Mouse (Mus musculus) c-Kit-positive CD71-positive TER-119-positive erythroid progenitor cells, embryonic 14.5 days (primary cell): ENCODE results near the gene Sap25.
"Not testable (repeated sequence)": the region's sequence is repeated elsewhere in the genome, so short reads cannot be mapped to it uniquely, and the experiment has no call there.

Experiments used
- DNase-seq: peaks from one replicate; pipeline ENCODE4 v3.0.0-alpha.2; 2013; ENCODE audit warnings: low spot score

Sap25 gene

DNA sequence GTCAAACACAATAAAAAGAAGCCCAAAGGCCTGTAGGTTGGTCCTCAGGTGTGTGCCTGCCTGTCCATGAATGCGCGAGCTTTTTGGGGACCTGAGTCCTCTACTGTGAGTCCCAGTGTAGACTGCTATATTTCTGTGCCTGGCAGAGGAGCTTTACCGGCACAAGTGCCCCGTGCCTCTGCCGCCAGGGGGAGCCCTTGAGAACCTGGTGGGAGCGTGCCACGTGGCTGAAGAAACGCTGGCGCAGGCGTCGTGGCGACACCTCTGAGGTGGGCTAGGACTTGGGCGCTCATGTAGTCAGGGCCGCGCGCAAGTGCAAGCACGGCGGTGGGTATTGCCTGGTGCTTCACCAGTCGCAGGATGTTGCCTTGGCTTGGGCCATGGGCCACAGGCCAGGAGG, at the start of gene Sap25:
TSS of gene Sap25 (plus strand) at position 281 of the 400 bp plus-strand sequence.
- no peak for DNase-seq

DNA sequence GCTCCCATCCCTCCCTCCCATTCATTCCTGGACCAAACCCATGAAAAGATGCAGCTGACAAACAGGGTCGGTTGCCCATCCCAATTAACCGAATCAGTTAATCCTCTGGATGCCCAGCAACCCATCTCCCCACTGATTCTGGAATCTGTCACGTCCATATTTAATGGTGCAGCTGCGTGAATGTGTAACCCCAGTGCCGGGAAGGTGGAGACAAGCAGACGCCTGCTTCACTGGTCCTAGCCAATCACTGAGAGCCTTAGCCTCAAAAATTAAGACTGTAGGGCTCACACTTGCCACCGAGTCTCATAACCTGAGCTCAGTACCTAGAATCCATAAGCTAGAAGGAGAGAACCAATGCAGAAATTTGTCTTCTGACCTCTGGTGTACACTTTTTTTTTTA, 45.2 kb upstream of the Sap25 start:
- no peak for DNase-seq

DNA sequence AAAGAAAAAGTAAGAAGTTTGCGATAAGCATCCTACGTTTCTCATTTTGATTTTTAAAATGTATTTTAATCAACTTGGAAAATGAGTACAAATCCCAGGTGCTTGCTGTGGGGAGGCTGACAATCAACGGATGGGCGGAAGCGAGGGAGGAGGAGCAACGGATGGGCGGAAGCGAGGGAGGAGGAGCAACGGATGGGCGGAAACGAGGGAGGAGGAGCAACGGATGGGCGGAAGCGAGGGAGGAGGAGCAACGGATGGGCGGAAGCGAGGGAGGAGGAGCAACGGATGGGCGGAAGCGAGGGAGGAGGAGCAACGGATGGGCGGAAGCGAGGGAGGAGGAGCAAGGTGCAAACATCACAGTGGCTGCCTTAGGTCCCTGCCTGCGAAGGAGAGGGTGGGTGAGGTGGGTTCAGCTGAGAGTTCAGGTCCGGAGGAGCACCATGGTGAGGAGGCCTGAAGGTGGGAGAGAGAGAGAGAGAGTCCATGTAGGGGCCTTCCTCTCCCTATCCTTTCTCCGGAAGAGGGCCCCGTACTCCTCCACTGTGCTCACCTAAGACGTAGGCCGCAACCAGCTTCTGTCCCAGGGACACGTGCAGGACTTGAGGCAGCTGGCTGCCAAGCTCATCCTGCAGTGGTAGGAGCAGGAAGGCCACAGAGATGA, 44.4 kb upstream of the Sap25 start:
- DNase-seq, result no peak

DNA sequence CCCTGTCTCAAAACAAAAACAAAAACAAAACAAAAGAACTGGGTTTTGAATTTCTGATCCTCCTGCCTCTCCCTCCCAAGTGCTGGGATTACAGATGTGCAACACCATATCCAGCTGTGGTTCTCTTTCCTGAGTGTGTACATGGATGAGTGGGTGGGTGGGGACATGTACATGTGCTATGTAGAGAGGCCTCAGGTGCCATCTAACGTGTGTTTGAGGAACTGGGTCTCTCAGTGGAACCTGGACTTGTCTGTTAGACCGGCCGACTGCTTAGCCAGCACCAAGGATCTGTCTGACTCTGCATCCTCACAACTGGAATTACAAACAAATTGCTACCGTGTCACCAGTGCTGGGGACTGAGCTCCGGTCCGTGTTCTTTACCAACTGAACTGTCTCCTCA, 43.5 kb upstream of the Sap25 start:
- no peak for DNase-seq

DNA sequence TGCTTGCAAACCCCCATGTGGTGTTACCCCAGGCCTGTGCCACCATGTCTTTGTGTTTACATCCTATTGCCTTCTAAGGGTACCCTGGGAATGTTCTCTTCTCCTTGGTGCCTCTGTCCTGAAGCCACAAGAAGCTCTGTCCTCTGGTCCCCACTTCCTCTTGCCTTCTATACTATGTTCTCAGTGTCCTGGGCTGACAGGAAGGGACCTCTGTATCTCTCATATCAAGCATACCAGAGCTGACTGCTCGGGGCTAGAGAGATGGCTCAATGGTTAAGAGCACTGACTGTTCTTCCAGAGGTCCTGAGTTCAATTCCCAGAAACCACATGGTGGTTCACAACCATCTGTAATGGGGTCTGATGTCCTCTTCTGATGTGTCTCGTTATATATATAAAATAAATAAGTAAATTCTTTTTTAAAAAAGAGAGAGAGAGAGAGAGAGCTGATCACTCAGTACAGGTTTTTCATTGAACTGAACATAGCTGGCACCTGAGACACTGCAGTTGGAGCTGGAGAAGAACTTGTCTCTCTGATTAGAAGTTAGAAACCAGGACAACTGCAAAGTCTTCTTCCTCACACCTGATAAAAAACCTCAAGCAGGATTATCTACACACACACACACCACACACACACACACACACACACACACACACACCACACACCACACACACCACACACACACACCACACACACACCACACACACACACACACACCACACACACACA, 42.9 kb upstream of the Sap25 start:
- DNase-seq, result no peak

DNA sequence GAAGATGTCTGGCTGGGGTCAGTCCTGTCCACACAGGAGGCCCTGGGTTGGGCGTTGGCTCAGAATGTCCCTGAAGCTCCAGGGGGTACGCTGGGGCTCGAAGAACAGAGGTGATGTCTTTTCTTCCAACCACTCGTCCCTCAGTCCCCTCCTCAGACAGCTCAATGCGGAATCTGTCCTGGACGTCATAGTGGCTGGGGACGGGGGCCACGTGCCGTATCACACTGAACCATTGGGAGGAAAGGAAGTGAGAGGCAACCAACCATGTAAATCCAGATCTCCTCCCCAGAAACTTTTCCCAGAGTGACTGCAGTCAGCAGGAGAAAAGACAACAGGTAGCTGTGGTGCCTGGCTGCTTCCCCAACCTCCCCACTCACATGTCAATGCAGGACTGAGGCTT, 41.5 kb upstream of the Sap25 start:
- no peak for DNase-seq

DNA sequence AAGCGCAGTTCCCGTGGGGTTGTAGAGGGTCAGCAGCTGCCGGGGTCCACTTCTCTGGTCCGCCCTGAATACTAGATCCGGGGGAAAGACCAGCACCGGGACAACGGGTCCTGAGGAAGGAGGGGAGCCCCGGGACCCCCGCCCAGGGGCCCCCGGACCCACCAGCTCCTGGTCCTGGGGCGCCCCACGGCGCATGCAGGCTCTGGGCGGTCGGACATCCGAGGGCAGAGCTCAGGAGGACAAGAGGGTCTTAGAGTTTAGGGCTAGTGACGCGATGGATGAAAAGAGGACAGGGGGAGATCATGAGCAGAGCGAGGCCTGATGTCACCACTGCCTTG, 40.9 kb upstream of the Sap25 start:
- no peak for DNase-seq

DNA sequence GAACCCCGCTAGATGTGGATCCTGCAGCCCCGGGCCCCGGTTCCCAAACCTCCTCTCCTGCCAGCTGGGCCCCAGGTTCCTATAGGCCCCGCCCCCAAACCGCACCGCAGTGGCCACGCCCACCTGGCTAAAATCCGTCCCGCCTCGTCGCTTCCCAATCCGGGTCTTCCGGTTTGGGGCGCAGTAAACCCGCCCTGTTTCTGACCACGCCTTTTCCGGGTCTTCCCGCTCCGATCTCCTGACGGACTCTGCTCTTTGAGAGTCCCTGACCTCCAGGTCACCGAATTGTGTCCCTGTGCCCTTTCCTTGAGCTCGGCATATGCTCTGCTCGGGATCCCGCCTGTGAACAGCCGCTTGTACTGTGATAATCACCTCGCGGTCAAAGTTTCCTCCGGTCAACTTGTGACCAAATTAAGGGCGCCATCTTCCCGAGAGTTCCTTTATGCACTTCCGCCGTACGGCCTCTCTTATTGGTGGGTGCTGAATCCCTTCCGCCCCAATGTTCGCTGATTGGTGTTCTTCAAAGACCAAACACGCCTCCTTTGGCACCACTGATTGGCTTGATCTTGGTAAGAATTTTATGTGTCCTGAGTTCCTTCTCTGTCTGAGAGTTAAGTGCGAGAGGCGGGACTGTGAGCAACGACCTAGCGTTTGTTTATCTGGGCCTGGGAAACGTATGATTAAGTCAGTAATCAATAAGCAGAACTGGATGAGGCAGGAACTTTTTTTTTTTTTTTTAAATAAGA, 40.3 kb upstream of the Sap25 start, which contains the start of gene Mospd3:
TSS of gene Mospd3 (minus strand) at position 440 of the 746 bp plus-strand sequence.
- peak; percentile 98 for DNase-seq

DNA sequence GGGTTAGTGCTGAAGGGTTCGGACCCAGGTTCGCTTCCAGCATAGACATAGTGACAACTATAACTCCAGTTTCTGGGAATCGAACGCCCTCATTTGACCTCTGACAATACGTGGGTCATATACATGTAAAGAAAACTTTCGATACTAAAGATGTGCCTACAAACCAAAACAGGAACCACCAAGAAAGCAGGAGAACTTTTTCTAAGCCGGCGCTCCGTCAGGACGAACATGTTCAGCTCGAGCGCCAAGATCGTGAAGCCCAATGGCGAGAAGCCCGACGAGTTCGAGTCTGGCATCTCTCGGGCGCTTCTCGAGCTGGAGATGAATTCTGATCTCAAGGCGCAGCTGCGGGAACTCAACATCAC, 39.8 kb upstream of the Sap25 start:
- DNase-seq, result no peak

DNA sequence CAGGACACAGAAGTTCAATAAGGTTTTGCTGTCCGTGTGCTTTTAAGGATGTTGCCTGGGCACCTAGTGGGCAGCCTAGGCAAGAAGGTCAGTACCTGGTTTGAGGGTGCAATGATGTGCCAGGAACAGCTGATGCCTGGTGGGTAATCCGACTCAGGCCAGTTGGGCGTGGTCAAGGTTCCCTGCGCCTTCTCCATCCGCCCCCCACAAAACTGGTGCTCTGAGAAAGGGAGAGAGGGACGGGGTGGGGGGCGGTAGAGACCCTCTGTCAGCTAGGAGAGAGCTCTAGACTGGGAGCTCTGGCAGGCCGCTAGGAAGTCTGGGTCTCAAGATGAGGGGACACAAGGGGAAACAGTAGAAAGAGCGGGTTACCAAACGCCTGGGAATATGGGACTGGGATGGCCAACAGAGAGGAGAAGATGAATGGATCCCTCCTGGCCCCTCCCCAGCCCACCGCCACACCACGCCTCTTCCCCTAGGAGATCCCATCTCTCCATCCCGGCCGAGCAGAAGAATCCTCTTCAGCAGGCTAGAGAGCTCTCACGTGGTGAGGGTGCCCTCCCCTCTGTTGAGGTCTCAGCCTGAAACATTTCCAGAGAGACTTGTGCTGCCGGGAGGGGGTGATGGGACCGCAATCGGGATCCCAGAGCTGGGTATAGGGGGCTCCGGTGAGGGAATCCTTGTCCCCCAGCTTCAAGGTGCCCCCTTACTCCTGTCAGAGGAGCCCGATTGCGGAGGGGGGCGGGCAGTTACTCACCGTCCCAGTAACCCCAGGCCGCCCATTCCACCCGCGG, 33.1 kb upstream of the Sap25 start:
- DNase-seq, result no peak

DNA sequence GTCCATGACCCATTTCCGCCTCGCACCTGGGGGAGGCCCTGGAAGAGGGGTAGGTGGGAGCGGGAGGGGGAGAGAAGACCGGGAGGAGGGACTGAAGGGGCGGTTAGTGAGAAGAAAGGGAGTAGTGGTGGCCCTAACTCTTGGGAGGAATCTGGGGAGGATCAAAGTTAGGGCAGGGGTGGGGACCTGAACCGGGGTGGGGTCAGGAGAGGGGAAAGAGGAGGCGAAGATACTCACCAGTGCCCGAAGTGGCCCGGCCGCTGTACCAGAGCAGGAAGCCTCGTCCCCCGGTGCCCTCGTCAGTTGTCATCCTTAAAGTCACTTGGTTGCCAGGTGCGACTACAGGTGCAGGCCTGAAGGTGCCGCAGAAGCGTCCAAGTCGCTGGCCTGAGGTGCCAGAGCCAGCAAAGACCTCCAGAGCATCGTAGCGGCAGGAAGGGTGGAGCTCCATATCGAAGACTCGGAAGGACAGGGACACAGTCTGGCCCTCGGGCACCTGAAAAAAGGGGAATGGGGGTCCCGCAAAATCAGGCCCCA, 32.4 kb upstream of the Sap25 start:
- no peak for DNase-seq

DNA sequence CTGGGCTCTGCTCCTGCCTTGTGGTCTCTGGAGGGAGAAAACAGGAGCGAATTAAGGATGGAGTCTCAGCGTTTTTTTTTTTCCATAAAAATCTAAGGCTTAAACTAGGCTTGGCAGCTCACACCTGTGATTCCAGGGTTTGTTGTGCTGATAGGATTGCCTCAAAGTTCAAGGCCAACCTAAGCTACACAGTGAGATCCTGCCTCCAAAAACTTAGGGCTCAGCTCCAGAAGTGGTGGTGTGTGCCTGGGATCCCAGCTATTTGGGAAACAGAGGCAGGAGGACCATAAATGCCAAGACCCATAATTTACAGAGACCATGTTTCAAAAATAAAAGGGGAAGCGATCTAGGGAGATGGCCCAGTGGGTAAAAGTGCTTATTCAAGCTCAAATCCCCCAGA, 31.8 kb upstream of the Sap25 start:
- DNase-seq, result no peak

DNA sequence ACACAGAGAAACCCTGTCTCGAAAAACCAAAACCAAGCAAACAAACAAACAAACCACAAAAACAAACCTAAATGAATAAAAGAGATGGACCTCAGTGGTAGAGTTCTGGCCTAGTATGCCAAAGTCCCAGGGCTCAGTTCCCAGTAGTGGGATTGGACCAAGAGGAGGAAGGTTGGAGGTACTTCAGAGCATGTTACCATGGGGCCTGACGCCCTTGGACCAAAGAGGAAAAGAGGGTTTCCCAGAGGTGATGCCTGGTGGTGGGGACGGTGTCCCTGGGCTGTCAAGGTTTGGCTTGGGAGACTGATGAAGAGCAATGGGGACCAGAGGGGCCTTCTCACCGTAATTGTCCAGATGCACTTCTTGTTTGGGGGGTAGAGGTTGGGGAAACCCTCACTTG, 31.1 kb upstream of the Sap25 start:
- DNase-seq, result no peak

DNA sequence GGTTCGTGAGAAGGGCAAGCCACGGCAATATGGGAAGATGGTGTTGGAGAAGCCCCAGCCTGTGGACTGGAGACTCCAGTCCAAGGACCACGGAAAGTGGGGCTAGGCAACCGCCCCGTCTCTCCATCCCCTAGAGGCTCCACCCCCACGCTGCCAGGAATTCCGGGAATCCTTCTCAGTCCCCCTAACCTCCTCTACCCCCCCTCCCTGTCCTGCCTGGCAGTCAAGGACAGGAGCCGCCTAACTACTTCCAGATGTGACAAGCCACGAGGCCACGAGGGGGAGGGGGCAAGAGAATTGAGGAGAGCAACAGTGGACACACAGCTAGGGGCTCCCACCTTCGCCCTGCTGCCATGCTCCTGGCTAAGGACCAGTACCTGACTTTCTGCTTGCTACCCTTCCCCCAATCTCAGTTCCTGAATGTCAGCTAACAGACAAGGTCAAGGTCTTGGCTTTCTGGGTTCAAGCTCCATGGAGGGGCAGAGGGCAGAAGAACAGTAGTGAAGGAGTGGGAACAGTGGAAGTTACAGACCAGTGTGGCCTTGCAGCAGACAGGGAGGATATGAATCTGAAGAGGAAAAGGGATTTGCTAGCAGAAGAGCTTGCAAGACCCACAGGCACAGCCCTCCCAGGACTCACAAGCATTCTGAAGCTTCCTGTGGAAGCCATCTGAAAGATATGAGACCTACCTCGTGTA, 30.4 kb upstream of the Sap25 start:
- DNase-seq, result no peak

DNA sequence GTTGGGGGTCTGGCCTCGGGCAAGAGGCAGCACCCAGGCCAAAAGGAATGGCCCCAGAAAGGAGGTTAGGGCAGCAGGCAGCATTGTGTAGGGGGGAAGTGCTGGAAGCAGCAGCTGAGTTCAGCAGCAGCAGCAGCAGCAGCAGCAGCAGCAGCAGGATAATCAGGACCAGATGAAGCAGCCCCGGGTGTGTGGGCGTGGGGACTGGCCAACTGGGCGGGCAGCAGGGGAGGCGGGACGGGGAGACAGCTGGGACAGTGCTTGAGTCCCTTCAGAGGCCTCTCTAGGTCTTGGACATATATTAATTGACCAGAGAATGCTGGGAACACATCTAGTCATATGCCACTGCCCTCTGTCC, 29.9 kb upstream of the Sap25 start:
- DNase-seq, result no peak

DNA sequence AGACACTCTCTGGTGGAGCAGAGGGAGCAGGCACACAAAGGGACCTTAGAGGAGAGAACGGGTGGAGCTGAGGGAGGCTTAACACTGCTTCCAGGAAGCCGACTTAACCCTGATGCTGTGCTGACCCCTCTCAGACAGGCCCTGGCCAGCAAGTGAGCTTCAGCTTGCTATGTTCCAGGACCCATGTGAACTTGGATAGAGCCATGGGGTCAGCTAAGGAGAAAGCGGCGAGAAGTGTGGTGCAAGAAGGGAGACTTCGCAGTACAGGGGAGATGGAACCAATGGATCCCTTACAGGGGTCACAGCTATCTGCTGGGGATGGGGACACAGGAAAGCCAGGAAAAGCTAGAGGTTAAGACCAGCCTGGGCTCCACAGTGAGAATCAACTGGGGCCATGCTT, 28.1 kb upstream of the Sap25 start:
- DNase-seq, result no peak

DNA sequence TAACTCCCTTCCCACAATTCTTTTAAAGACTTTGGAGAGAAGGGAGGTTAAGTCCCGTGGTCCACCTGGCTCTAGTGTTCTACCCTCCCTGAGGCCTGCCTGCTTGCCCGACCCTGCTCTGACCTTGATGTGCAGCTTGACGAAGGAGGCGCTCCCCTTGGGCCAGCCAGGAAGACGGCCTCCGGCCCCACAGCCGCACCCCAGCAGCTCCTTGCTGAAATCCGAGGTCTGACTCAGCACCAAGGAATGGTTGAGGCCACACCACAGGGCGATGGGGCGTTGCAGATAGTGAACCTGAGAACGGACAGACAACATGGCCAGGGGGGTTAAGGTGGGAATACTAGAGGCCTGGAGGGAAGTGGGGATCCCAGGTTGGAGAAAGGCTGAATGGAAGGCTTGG, 27.6 kb upstream of the Sap25 start, which contains the start of gene Pcolce:
TSS of gene Pcolce (minus strand) at position 235 of the 400 bp plus-strand sequence.
- no peak for DNase-seq

DNA sequence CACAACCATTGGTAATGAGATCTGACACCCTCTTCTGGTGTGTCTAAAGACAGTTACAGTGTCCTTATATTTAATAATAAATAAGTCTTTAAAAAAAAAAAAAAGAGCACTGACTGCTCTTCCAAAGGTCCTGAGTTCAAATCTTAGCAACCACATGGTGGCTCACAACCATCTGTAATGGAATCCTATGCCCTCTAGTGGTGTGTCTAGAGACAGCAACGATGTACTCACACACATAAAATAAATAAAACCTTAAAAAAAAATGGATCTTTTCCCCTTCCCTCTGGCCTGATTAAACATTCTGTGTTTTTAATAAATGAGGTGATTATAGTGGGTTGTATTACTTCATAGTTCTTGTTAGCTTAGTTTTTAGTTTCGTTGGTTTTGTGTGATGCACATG, 26.2 kb upstream of the Sap25 start:
- not testable (repeated sequence) for DNase-seq

DNA sequence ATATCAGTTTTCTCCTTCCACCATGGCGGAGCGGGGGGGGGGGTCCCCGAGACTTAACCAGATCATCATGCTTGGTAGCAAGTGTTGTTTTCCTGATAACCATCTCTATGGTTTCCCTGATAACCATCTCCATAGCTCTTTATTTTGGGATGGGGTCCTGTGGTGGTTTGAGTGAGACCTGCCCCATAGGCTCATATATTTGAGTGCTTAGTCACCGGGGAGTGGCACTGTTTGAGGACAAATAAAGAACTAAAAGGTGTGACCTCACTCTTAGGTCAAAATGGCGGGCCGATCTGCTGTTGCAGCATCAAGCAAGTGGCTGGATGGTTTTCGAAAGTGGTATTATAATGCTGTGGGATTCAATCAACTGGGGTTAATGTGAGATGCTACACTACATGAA, 25.8 kb upstream of the Sap25 start:
- DNase-seq, result no peak

DNA sequence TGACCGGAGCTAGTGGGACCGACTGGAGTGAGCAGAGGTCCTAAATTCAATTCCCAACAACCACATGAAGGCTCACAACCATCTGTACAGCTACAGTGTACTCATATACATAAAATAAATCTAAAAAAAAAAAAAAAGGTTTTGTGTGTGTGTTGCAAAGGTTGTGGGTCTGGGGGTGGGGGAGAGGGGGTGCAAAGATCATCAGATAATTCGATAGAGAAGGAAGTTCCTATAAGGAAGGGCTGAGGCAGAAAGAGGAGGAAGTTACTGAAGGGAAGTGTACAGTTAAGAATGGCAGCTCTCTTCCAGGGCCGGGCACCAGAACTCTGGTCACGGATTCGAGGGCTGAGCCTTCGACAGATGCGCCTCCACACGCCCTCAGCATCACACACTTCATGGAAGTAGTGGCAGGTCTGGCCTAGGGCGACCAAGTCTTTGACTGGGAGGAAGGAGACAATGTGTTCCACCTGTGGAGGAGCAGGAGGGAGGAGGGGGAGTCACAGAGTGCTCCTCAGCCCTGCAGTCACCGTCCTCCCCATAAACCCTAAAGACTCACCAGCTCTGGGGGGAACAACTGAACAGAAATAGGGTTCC, 17.1 kb upstream of the Sap25 start:
- no peak for DNase-seq

DNA sequence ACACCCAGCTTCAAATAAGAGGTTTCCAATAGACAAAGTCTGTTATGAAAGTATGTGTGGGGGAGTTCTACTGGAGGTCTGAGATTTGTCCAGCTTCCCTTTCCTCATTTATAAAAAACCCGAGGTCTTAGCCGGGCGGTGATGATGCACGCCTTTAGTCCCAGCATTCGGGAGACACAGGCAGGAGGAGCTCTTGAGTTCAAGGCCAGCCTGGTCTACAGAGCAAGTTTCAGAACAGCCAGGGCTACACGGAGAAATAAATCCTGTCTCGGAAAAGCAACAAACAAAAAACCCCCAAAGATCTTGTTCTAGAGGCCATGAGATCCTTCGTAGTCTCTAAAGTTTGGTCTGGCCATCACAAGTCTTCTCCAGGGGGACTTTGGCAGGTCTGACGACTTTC, 13.1 kb upstream of the Sap25 start:
- no peak for DNase-seq
